Mouse (Mus musculus): ENCODE measurements at regions not wholly inside any gene's neighbourhood (a gene's known extent, or its start where the extent isn't known, plus 50 kb on each side); places are given as distances from the start of the nearest gene placed in this dataset.
A peak's percentile ranks its signal among the peaks of the same experiment; 100 is the strongest.

GRCm38 (mm10) chr1:79979863-79980262 lies 118.9 kb upstream of the Serpine2 start:
- 73% methylated on average over 6 of the region's 6 CpGs for WGBS
- Histone ChIP-seq H3K4me1 (0 out of 2 replicates have a peak, but pooled peaks cover 3% of the 10 kb centered on the region), H3K9ac (no peak overlapping the region), H3K9me3 (replicated peaks) (no peaks in the 10 kb centered on the region), H3K27ac (no peak overlapping the region), H3K36me3 (no peaks in the 10 kb centered on the region), H3K4me2 (no peak overlapping the region), H3K27me3 (no peaks in the 10 kb centered on the region), H3K4me3 (replicated peaks) (no peak overlapping the region)
- no peak for ATAC-seq (replicated peaks; ENCODE audit: low FRiP score)

GRCm38 (mm10) chr1:79978156-79978555 lies 117.2 kb upstream of the Serpine2 start:
- Histone ChIP-seq H3K27ac (no peak overlapping the region), H3K4me3 (replicated peaks) (no peak overlapping the region)
- ATAC-seq (replicated peaks; ENCODE audit: low FRiP score): no peak

GRCm38 (mm10) chr1:79956121-79956520 lies 95.1 kb upstream of the Serpine2 start:
- H3K4me1 ChIP-seq: 0 out of 2 replicates have a peak, but pooled peaks cover 3% of the 10 kb centered on the region
- no peaks in the 10 kb centered on the region for H3K36me3 ChIP-seq
- no peaks in the 10 kb centered on the region for H3K9me3 ChIP-seq (replicated peaks)
- no peak overlapping the region for H3K27ac ChIP-seq
- no peaks in the 10 kb centered on the region for H3K27me3 ChIP-seq
- no peak overlapping the region for H3K4me2 ChIP-seq
- 36% methylated on average over 1 of the region's 1 CpGs for WGBS
- no peak overlapping the region for H3K9ac ChIP-seq
- H3K4me3 ChIP-seq (replicated peaks): no peak overlapping the region
- 0 out of 2 replicates have a peak, but pooled peaks have one; percentile 25 for ATAC-seq (replicated peaks; ENCODE audit: low FRiP score)

More at GRCm38 (mm10) chr1:79978156-79978555, 117.2 kb upstream of the Serpine2 start:
- Histone ChIP-seq H3K4me1 (0 out of 2 replicates have a peak, but pooled peaks cover 3% of the 10 kb centered on the region), H3K36me3 (no peaks in the 10 kb centered on the region), H3K4me2 (no peak overlapping the region), H3K9me3 (replicated peaks) (no peaks in the 10 kb centered on the region), H3K9ac (no peak overlapping the region), H3K27me3 (no peaks in the 10 kb centered on the region)
- WGBS: 15% methylated on average over 5 of the region's 5 CpGs

GRCm38 (mm10) chr1:79944231-79944630 lies 83.3 kb upstream of the Serpine2 start:
- ATAC-seq (replicated peaks; ENCODE audit: low FRiP score): no peak
- no peaks in the 10 kb centered on the region for H3K27me3 ChIP-seq
- H3K9me3 ChIP-seq (replicated peaks): no peaks in the 10 kb centered on the region
- no peak overlapping the region for H3K4me2 ChIP-seq
- no peak overlapping the region for H3K4me3 ChIP-seq (replicated peaks)
- H3K36me3 ChIP-seq: no peaks in the 10 kb centered on the region
- no peak overlapping the region for H3K27ac ChIP-seq
- no peaks in the 10 kb centered on the region for H3K4me1 ChIP-seq
- no peak overlapping the region for H3K9ac ChIP-seq
- WGBS: 65% methylated on average over 4 of the region's 4 CpGs

- H3K4me2 ChIP-seq: no peak overlapping the region
- H3K27me3 ChIP-seq: no peaks in the 10 kb centered on the region
- H3K4me3 ChIP-seq (replicated peaks): no peak overlapping the region
- no peaks in the 10 kb centered on the region for H3K36me3 ChIP-seq
- 52% methylated on average over 5 of the region's 5 CpGs for WGBS
- H3K4me1 ChIP-seq: peaks cover 12% of the 10 kb centered on the region; the same call in 1 of the 2 replicates
- peak overlapping the region; percentile 50; the same call in 1 of the 2 replicates for H3K27ac ChIP-seq
- no peak for ATAC-seq (replicated peaks; ENCODE audit: low FRiP score)
- H3K9ac ChIP-seq: no peak overlapping the region
- H3K9me3 ChIP-seq (replicated peaks): no peaks in the 10 kb centered on the region
Observed at GRCm38 (mm10) chr1:79932435-79932834, 71.5 kb upstream of the Serpine2 start.

DNA sequence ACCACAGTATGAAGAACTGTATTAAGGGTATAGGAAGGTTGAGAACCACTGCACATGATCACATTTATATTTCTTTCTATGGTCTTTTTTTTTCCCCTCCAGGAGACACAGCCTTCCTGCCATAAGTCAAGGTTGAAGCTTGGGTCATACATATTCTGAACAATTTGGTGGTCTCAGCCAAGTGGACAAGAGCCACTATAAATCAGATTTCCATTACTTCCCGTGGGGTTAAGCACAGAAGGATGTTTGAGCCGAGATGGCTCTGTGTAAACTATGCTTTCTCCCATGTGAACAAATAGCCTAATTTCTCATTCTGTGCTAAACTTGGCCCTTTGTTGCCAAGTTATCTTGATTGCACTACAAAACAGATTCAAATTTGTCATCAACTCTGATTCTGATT lies 66.8 kb upstream of the Serpine2 start:
- WGBS: 19% methylated on average over 2 of the region's 2 CpGs
- Histone ChIP-seq H3K4me2 (no peak overlapping the region), H3K36me3 (no peaks in the 10 kb centered on the region), H3K27me3 (no peaks in the 10 kb centered on the region), H3K9ac (no peak overlapping the region), H3K4me1 (peaks cover 19% of the 10 kb centered on the region; the same call in 1 of the 2 replicates), H3K4me3 (replicated peaks) (no peak overlapping the region), H3K27ac (peak overlapping the region; percentile 60; the same call in 1 of the 2 replicates), H3K9me3 (replicated peaks) (no peaks in the 10 kb centered on the region)
- ATAC-seq (replicated peaks; ENCODE audit: low FRiP score): no peak; the same call in 1 of the 2 replicates

GRCm38 (mm10) chr1:79925776-79926175 lies 64.8 kb upstream of the Serpine2 start:
- no peak overlapping the region for H3K9ac ChIP-seq
- no peaks in the 10 kb centered on the region for H3K36me3 ChIP-seq
- H3K27me3 ChIP-seq: no peaks in the 10 kb centered on the region
- no peak; the same call in 1 of the 2 replicates for ATAC-seq (replicated peaks; ENCODE audit: low FRiP score)
- no peak overlapping the region for H3K4me3 ChIP-seq (replicated peaks)
- peak overlapping the region; percentile 54 for H3K27ac ChIP-seq
- H3K4me2 ChIP-seq: no peak overlapping the region
- WGBS: 39% methylated on average over 1 of the region's 1 CpGs
- no peaks in the 10 kb centered on the region for H3K9me3 ChIP-seq (replicated peaks)
- peaks cover 13% of the 10 kb centered on the region; the same call in 1 of the 2 replicates for H3K4me1 ChIP-seq

- Histone ChIP-seq H3K4me2 (no peak overlapping the region), H3K9me3 (replicated peaks) (no peaks in the 10 kb centered on the region), H3K27me3 (no peaks in the 10 kb centered on the region), H3K9ac (no peak overlapping the region), H3K4me3 (replicated peaks) (no peak overlapping the region), H3K27ac (no peak overlapping the region), H3K4me1 (peaks cover 7% of the 10 kb centered on the region; the same call in 1 of the 2 replicates), H3K36me3 (no peaks in the 10 kb centered on the region)
- 55% methylated on average over 3 of the region's 3 CpGs for WGBS
- ATAC-seq (replicated peaks; ENCODE audit: low FRiP score): no peak
Observed at GRCm38 (mm10) chr1:79921890-79922289, 60.9 kb upstream of the Serpine2 start.

GRCm38 (mm10) chr1:79921333-79921732 lies 60.4 kb upstream of the Serpine2 start:
- Histone ChIP-seq H3K4me3 (replicated peaks) (no peak overlapping the region), H3K4me1 (peaks cover 4% of the 10 kb centered on the region; the same call in 1 of the 2 replicates), H3K27me3 (no peaks in the 10 kb centered on the region), H3K27ac (no peak overlapping the region), H3K9me3 (replicated peaks) (no peaks in the 10 kb centered on the region), H3K36me3 (no peaks in the 10 kb centered on the region), H3K9ac (no peak overlapping the region), H3K4me2 (no peak overlapping the region)
- ATAC-seq (replicated peaks; ENCODE audit: low FRiP score): no peak
- 90% methylated on average over 3 of the region's 3 CpGs for WGBS

DNA sequence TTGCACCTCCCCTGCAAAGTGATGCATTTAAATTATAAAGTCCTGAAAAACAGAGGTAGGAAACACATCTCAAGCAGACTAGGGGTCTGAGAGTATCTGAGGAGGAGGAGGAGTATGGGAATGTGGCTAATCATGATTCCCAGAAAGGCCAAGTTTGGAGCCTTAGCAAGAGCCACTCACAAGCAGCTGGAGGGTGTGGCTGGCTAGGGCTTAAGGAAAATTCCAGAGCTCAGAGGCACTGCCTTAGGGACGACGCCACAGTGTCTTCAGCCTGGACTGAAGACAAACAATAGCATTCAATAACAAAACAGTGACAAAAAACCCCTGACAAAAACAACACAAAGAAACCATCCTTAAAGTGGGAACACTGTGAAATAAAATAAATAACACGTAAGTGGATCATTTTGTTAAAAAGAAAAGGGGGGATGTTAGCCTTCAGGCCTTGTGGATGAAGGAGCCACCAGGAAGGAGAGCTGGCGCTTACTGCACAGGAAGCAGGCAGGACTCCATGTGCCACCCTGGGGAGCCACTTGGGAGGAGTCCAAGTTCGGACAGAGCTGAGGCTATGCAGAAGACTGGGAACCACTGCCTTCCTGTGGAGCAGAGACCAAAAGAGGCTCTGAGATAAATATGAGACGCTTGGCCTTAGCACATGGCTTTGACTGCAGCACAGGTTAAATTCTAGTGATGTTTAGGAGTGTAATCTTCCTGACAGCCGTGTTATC lies 56.6 kb upstream of the Serpine2 start:
- H3K4me2 ChIP-seq: no peak overlapping the region
- H3K9me3 ChIP-seq (replicated peaks): no peaks in the 10 kb centered on the region
- H3K27me3 ChIP-seq: no peaks in the 10 kb centered on the region
- H3K36me3 ChIP-seq: no peaks in the 10 kb centered on the region
- WGBS: 69% methylated on average over 7 of the region's 7 CpGs
- no peak overlapping the region for H3K4me3 ChIP-seq (replicated peaks)
- no peaks in the 10 kb centered on the region for H3K4me1 ChIP-seq
- ATAC-seq (replicated peaks; ENCODE audit: low FRiP score): no peak
- H3K27ac ChIP-seq: no peak overlapping the region
- H3K9ac ChIP-seq: no peak overlapping the region
